Mouse (Mus musculus): ENCODE data around the gene Ankrd50. TPM values are rescaled to one million over a fixed set of nuclear protein-coding genes. Genes with fewer than 3 reads are reported as not detected.

The Ankrd50 gene
- polyA plus RNA-seq, 1 experiment: 47.3 TPM

- H3K4me1 ChIP-seq (ENCODE audit: control insufficient read depth, insufficient read depth, low read length): no peaks in the 10 kb centered on the region
- H3K27ac ChIP-seq (ENCODE audit: insufficient read depth, low read length): no peak overlapping the region
- no peaks in the 10 kb centered on the region for H3K9me3 ChIP-seq (replicated peaks; ENCODE audit: control insufficient read depth, insufficient read depth, low read length, poor library complexity, severe bottlenecking)
- H3K27me3 ChIP-seq (ENCODE audit: control insufficient read depth, insufficient read depth, low read length, poor library complexity, severe bottlenecking): no peaks in the 10 kb centered on the region
- no peak overlapping the region for H3K4me3 ChIP-seq (ENCODE audit: low read depth, low read length)
- no peaks in the 10 kb centered on the region for H3K36me3 ChIP-seq (ENCODE audit: control insufficient read depth, insufficient read depth, low read length, poor library complexity, severe bottlenecking)
- no peak overlapping the region for H3K9ac ChIP-seq (ENCODE audit: low read depth, poor library complexity, severe bottlenecking)
- TF ChIP-seq CTCF (IDR thresholded peaks at IDR 0.05; ENCODE audit: low read depth, low read length) (no peak), EP300 (IDR thresholded peaks at IDR 0.05; ENCODE audit: insufficient read depth, low read depth, low read length) (no peak), POLR2A (IDR thresholded peaks at IDR 0.05; ENCODE audit: insufficient read depth, low read length) (no peak)
These were observed 9.1 kb downstream of the Ankrd50 start for GRCm38 (mm10) chr3:38475587-38475986.

DNA sequence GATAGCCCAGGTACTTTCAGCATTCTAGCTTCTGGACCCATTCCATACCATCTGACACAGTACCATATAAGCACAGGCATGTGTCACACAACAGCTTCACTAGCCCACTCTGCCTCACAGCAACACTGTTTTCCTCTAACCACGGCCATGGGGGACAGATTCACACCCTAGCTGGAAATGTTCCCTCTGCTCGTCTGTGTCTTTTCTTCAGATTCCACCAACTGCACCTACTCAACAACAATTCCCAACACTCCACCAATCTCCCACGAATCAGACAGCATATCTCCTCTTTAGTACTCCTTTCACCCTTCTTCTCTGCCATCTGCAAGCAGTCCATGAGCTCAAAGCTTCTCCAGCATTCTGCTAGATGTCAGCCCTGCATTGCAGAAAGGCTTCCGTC is 11.5 kb downstream of the Ankrd50 start:
- H3K36me3 ChIP-seq (ENCODE audit: control insufficient read depth, insufficient read depth, low read length, poor library complexity, severe bottlenecking): no peaks in the 10 kb centered on the region
- TF ChIP-seq POLR2A (IDR thresholded peaks at IDR 0.05; ENCODE audit: insufficient read depth, low read length): no peak
- no peak overlapping the region for H3K4me3 ChIP-seq (ENCODE audit: low read depth, low read length)
- H3K4me1 ChIP-seq (ENCODE audit: control insufficient read depth, insufficient read depth, low read length): no peaks in the 10 kb centered on the region
- no peaks in the 10 kb centered on the region for H3K9me3 ChIP-seq (replicated peaks; ENCODE audit: control insufficient read depth, insufficient read depth, low read length, poor library complexity, severe bottlenecking)
- H3K27me3 ChIP-seq (ENCODE audit: control insufficient read depth, insufficient read depth, low read length, poor library complexity, severe bottlenecking): no peaks in the 10 kb centered on the region
- H3K27ac ChIP-seq (ENCODE audit: insufficient read depth, low read length): no peak overlapping the region
- no peak overlapping the region for H3K9ac ChIP-seq (ENCODE audit: low read depth, poor library complexity, severe bottlenecking)

GRCm38 (mm10) chr3:38471516-38471915 is 13.1 kb downstream of the Ankrd50 start:
- no peaks in the 10 kb centered on the region for H3K4me1 ChIP-seq (ENCODE audit: control insufficient read depth, insufficient read depth, low read length)
- no peak overlapping the region for H3K9ac ChIP-seq (ENCODE audit: low read depth, poor library complexity, severe bottlenecking)
- no peaks in the 10 kb centered on the region for H3K36me3 ChIP-seq (ENCODE audit: control insufficient read depth, insufficient read depth, low read length, poor library complexity, severe bottlenecking)
- H3K27ac ChIP-seq (ENCODE audit: insufficient read depth, low read length): no peak overlapping the region
- no peaks in the 10 kb centered on the region for H3K27me3 ChIP-seq (ENCODE audit: control insufficient read depth, insufficient read depth, low read length, poor library complexity, severe bottlenecking)
- H3K4me3 ChIP-seq (ENCODE audit: low read depth, low read length): no peak overlapping the region
- no peak for TF ChIP-seq EP300 (IDR thresholded peaks at IDR 0.05; ENCODE audit: insufficient read depth, low read depth, low read length)
- TF ChIP-seq POLR2A (IDR thresholded peaks at IDR 0.05; ENCODE audit: insufficient read depth, low read length): no peak
- TF ChIP-seq CTCF (IDR thresholded peaks at IDR 0.05; ENCODE audit: low read depth, low read length): no peak
- no peaks in the 10 kb centered on the region for H3K9me3 ChIP-seq (replicated peaks; ENCODE audit: control insufficient read depth, insufficient read depth, low read length, poor library complexity, severe bottlenecking)

DNA sequence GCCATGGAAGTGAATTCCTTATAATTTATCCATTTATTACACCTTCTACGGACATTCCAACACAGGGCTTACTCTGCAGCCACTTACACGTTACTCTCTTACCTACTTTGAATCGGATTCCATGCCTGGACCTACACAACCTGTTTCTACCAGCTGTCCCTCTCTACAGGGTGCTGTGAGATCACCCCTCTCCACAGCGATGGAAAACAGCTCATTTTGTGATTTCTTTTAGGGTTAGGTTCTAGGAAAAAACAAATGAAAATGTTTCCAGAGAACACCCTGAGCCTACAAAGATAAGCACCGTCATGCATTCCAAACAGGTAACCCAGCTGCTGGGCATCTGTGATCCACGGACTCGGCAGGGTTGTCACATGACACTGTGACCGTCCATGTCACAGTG is 16.5 kb downstream of the Ankrd50 start:
- no peaks in the 10 kb centered on the region for H3K4me1 ChIP-seq (ENCODE audit: control insufficient read depth, insufficient read depth, low read length)
- H3K4me3 ChIP-seq (ENCODE audit: low read depth, low read length): no peak overlapping the region
- TF ChIP-seq CTCF (IDR thresholded peaks at IDR 0.05; ENCODE audit: low read depth, low read length) (no peak), EP300 (IDR thresholded peaks at IDR 0.05; ENCODE audit: insufficient read depth, low read depth, low read length) (no peak), POLR2A (IDR thresholded peaks at IDR 0.05; ENCODE audit: insufficient read depth, low read length) (no peak)
- H3K9me3 ChIP-seq (replicated peaks; ENCODE audit: control insufficient read depth, insufficient read depth, low read length, poor library complexity, severe bottlenecking): no peaks in the 10 kb centered on the region
- H3K27me3 ChIP-seq (ENCODE audit: control insufficient read depth, insufficient read depth, low read length, poor library complexity, severe bottlenecking): no peaks in the 10 kb centered on the region
- no peak overlapping the region for H3K9ac ChIP-seq (ENCODE audit: low read depth, poor library complexity, severe bottlenecking)
- H3K36me3 ChIP-seq (ENCODE audit: control insufficient read depth, insufficient read depth, low read length, poor library complexity, severe bottlenecking): no peaks in the 10 kb centered on the region
- H3K27ac ChIP-seq (ENCODE audit: insufficient read depth, low read length): no peak overlapping the region

GRCm38 (mm10) chr3:38466880-38467405 is 17.7 kb downstream of the Ankrd50 start:
- Histone ChIP-seq H3K27ac (ENCODE audit: insufficient read depth, low read length) (no peak overlapping the region), H3K9ac (ENCODE audit: low read depth, poor library complexity, severe bottlenecking) (no peak overlapping the region), H3K4me3 (ENCODE audit: low read depth, low read length) (no peak overlapping the region), H3K27me3 (ENCODE audit: control insufficient read depth, insufficient read depth, low read length, poor library complexity, severe bottlenecking) (no peaks in the 10 kb centered on the region), H3K4me1 (ENCODE audit: control insufficient read depth, insufficient read depth, low read length) (no peaks in the 10 kb centered on the region), H3K36me3 (ENCODE audit: control insufficient read depth, insufficient read depth, low read length, poor library complexity, severe bottlenecking) (no peaks in the 10 kb centered on the region; the same call in 1 of the 2 replicates), H3K9me3 (replicated peaks; ENCODE audit: control insufficient read depth, insufficient read depth, low read length, poor library complexity, severe bottlenecking) (no peaks in the 10 kb centered on the region)
- TF ChIP-seq EP300 (IDR thresholded peaks at IDR 0.05; ENCODE audit: insufficient read depth, low read depth, low read length) (no peak), CTCF (IDR thresholded peaks at IDR 0.05; ENCODE audit: low read depth, low read length) (no peak), POLR2A (IDR thresholded peaks at IDR 0.05; ENCODE audit: insufficient read depth, low read length) (no peak)

- H3K27ac ChIP-seq (ENCODE audit: insufficient read depth, low read length): no peak overlapping the region
- H3K4me1 ChIP-seq (ENCODE audit: control insufficient read depth, insufficient read depth, low read length): no peaks in the 10 kb centered on the region
- TF ChIP-seq EP300 (IDR thresholded peaks at IDR 0.05; ENCODE audit: insufficient read depth, low read depth, low read length) (no peak), POLR2A (IDR thresholded peaks at IDR 0.05; ENCODE audit: insufficient read depth, low read length) (no peak), CTCF (IDR thresholded peaks at IDR 0.05; ENCODE audit: low read depth, low read length) (no peak)
- H3K9me3 ChIP-seq (replicated peaks; ENCODE audit: control insufficient read depth, insufficient read depth, low read length, poor library complexity, severe bottlenecking): no peaks in the 10 kb centered on the region
- H3K9ac ChIP-seq (ENCODE audit: low read depth, poor library complexity, severe bottlenecking): no peak overlapping the region
- H3K27me3 ChIP-seq (ENCODE audit: control insufficient read depth, insufficient read depth, low read length, poor library complexity, severe bottlenecking): no peaks in the 10 kb centered on the region
- no peak overlapping the region for H3K4me3 ChIP-seq (ENCODE audit: low read depth, low read length)
- no peaks in the 10 kb centered on the region; the same call in 1 of the 2 replicates for H3K36me3 ChIP-seq (ENCODE audit: control insufficient read depth, insufficient read depth, low read length, poor library complexity, severe bottlenecking)
These were observed 18.5 kb downstream of the Ankrd50 start for GRCm38 (mm10) chr3:38466139-38466538.

Data from ES-Bruce4 (cell line).